Mouse (Mus musculus): ENCODE data around the gene Megf11.

DNA sequence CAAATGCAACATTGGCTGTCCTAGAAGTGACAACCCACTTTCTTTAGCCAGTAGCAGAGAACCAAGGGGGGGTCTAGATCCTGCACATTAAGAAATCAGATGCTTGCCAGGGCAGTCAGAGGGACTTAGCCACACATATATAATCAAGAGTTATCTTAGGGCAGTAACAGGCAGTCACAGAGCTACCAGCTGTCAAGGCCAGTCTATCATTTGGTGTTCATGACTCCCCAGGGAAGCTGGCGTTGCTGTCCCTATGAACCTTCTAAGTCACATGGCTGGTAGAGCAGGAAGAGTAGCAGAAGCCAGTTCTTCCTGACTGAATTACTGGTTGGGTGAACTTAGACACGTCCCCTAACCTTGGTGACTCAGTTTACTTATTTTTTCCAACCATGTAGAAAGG, 307.7 kb downstream of the Megf11 start:
- TF ChIP-seq GATA1 (IDR thresholded peaks at IDR 0.05; ENCODE audit: borderline replicate concordance, low read length) = no peak
- TF ChIP-seq FLI1 (IDR thresholded peaks at IDR 0.05; ENCODE audit: low read length) = no peak

All from megakaryocyte, embryonic 14.5 days (primary cell).